Mouse (Mus musculus) kidney, postnatal 14 days (tissue): ENCODE data around the gene Muc1.
A peak's percentile ranks its signal among the peaks of the same experiment; 100 is the strongest.

Source experiments
- DNase-seq: peaks from one replicate; pipeline ENCODE4 v3.0.0; 2022; ENCODE audit warnings: mixed read lengths

The Muc1 gene

DNA sequence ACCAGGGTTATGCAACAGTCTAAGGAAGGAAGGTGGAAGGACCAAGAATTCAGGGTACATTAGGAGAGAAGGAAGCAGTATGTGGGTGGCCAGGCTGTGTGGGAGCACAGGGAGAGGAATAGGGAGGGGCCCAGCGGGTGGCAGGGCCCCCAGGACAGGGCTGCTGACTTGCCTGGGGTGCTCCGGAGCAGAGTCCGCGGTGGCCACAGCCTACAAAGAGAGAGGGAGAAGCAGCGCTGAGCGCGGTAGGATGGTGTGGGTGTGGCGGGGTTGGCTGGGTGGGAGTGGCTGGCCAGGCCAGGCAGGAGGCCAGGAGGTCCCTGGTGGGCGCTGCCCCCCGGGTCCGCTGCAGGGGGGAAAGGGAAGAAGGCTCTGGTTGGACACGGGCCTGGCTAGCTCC is 9.6 kb downstream of the Muc1 start:
- no peak for DNase-seq

DNA sequence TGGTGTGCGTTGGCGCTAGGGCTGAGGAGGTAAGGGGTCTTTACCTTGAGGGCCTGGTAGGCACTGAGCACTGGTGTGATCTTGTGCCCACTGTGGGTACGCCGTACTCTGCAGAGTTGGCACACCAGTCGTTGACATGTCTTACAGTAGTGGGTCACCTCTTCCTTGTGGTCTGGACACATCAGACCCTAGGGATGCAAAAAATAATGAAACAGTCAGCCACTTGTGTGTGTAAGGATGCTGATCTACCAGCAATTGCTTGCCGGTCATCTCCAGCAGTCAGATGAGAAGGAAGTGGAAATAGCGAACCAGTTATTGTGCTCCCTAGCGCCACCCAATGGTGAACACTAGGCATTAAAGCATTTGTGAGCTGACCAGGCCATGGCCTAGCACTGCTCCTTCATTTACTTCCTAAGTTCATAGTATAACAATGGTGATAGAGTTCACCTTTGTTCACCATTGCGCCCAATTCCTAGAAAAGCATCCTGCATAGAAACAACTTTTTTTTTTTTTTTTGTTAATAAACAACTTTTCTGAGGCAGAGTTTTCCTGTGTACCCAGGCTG is 13.6 kb downstream of the Muc1 start:
- DNase-seq = peak; percentile 71

DNA sequence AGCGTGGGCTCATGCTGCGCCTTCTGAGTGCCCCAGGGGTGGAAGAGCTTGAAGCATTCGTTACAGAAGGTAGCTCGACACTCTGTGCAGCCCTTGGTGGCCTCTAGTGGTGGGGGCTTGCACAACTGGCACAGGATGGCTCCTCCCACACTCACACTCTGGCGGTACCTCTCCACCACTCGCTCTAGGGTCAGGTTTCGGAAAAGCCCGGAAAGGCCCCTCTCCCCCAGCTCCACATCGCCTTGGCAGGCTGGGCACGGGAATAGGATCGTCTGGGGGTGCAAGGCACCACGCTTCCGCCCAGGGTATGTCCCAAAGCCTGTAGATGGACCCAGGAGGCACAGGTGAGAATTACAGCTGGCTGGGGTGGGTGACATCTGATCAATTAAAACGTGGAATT is 14.8 kb downstream of the Muc1 start:
- DNase-seq = peak; percentile 76

DNA sequence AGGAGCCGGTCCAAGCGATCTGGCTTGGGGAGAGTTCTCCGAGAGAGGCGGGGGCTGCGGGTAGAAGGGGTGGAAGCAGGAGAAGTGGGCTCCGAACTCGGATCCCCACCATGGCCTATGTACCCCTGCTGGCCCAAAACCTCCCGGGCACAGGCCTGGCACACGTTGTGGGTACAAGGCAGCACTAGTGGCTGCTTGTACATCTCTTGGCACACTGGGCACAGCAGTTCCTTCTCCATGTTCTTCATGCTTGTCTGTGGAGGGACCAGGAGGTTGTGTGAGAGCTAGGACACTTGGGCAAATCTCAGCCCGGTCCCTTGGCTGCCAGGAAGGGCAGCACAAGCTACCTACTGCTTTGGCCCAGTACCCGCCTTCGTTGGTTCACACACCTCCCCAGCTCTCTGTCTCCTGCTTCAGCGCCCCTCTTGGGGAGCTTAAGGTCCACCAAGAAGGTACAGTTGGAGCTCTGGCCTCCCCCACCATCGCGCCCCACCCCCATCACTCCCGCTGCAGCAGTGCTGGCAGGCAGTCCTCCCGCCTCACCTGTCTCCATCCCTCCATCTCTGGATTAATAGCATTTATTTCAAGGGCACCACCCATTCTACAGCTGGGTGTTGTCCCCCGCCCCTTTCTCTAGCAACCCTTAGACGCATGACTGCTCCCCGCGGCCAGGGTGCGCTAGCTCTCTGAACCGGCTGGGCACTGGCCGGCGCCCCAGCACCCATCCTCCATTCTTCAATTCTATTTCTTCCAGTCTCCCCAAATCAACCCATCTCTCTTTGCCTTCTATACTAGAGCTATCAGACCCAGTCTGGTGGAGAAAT is 15.5 kb downstream of the Muc1 start:
- DNase-seq = peak; percentile 70

DNA sequence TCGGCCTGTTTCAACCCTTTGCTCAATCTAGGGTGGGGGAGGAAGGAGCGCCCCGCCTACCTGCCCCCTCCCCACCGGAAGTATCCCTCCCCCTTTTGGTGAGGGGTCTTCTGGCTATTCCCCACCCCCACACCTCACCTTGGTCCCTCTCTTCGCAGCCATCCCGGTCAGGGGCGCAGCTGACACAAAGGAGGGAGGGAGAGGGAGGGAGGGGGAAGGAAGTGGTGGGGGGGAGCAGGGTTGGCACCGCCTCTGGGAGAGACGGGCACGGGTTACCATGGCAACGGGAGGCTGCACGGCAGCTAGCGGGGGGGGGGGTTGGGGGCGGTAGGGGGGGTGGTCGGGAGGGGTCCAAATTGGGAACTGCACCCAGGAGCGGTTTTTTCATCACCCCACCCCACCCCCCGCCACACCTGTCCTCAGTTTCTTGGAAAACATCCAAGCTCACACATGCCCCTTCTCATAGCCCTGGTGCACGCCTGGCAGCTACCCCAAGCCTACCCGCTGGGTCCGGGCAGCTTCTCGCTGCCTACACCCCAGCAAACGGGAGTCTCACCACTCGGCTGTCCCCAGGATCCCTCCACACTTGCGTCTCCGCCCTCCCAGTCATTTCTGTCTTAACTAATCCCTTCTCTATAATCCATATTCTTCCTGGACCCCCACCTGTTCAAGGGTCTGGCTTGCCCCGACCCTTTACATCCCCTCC is 16.3 kb downstream of the Muc1 start:
- DNase-seq = peak; percentile 46

DNA sequence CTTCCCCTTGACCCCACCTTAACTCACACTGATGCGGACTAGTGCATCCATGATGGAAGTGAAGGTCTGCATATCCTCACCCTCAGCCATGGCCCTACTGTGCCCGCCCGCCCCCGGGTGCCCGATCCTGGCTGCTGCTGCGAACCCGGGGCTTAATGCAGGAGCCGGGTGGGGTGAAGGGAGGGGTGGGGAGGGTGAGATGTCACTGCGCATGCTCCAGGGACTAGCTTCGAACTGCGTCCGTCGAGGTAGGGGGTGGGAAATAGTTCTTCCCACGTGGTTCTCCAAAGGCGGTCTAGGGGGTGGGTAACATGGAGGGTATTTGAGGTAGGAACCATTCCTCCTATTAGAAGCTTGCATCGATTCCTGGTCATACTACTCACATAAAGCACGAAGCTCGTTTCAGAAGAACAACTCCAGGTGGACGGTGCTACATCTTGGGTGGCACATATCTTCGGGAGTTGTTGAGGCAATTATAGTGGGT is 16.9 kb downstream of the Muc1 start, which contains the start of gene Krtcap2:
TSS of gene Krtcap2 (plus strand) at position 279 of the 484 bp plus-strand sequence.
- DNase-seq = no peak

DNA sequence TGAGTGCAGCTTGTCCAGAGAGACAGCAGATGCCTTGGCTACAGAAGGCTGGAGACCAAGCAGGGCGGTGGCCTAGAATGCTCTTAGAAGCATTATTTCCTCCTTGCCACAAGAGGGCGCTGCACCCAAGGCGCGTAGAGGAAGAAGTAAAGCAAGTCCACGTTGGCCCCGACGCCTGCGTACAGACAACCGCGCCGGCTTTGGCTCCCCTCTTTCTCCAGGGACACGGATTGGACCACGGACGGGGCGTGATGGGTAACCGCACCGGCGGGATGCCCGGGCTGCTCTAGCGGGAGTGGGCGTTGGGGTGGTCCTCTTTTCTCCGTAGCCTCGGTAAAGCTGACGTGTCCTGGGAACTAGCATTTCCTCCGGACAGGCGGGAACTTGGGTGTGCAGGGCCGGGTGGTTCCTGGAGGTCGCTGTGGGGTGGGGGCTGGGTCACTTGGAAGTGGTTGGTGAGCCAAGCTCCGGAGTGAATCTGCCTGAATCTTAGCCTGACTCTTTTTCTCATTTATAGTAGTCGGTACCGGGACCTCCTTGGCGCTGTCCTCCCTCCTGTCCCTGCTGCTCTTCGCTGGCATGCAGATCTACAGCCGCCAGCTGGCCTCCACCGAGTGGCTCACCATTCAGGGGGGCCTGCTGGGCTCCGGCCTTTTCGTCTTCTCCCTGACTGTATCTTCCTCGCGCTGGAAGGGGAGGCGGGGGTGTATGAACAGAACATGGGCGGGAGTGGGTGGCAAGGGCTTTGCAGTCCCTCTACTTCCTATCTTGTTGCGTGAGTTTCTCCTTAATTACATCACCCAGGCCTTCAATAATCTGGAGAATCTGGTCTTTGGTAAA is 17.6 kb downstream of the Muc1 start, which contains the start of gene Trim46:
TSS of gene Trim46 (minus strand) at position 49 of the 840 bp plus-strand sequence.
- DNase-seq = peak; percentile 92

DNA sequence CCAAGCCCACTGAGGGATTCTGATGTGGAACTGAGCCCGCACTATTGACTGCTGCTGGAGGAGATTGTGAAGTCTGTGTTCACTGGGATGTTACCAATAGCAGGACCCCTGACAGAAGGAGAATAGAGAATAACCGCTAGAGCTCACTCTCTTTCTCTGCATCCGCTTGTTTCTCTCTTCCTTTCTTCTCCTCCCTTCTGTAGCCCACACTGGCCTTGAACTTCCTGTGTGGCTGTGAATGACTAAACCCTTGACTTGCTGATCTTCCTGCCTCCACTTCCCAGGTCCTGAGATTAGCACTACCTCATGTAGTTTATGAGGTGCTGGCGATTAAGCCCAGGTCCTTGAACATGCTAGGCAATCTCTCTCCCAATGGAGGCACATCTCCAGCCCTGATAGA is 18.6 kb downstream of the Muc1 start:
- no peak for DNase-seq

DNA sequence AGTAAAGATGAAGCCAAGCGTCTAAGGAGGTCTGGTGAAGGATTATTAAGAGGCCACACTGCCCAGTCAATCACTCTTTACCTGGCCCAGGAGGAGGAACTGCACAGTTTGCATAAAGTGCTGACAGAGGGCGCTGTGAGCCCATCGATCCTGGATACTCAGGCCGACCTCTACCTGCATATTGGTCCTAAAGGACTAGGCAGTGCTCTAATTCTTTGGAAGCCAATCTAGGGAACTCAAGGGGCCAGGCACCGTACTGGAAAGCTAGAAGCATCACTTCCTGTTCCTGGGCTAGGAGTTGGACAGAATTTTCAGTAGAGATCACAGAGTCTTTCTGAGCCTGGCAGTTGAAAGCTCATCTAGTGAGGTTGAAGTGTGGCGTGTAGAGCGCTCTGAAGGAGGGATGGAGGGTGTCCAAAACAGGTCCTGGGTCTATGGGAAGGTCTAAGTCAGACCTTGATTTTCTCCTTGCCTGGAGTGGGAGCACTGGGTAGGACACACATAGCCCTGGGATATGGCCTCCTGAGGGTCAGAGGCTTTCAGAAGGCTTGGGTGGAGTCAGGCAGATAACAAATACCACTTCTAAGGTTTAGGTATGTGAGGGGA is 21.7 kb downstream of the Muc1 start:
- DNase-seq = peak; percentile 85

DNA sequence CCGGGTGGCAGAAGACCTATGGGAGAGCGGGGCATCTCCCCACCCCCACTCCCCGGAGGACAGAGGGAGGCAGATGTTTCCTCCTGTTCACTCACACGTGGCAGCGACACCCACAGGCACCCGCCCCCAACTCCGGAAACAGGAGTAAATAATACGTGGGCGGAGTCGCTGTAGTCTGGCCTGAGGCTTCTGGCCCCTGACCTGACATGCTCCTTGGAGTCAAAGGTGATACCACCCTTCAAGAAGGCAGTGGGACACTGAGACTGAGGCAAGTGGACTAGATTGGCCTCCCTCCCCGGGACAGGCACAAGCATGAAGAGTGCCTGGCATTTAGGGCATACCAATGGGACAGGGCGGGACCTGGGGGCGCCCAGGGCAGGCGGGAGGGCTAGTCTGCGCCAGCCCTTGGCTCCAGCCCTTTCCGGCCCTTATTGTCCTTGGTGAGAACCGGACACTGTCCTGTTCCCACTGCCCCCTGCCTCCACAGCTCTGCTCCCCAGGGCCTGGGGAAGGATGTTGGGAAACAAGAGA is 22.6 kb downstream of the Muc1 start:
- peak; percentile 82 for DNase-seq

DNA sequence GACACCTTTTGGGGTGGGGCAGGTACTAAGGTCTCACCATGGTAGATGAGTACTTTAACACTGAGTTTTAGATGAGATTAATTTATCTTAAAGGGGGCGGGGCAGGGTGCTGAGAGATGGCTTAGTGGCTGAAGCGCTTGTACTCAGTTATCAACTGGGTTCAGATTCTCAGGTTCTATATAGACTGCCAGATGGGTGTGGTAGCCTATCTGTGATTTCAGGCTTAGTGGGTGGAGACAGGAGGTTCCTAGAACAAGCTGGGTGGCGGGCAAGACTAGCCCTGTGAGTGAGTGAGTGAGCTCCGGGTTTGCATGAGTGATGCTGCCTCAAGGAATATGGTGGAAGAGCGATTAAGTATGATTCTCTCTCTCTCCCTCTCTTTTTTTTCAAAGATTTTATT is 26.1 kb downstream of the Muc1 start:
- DNase-seq = no peak

DNA sequence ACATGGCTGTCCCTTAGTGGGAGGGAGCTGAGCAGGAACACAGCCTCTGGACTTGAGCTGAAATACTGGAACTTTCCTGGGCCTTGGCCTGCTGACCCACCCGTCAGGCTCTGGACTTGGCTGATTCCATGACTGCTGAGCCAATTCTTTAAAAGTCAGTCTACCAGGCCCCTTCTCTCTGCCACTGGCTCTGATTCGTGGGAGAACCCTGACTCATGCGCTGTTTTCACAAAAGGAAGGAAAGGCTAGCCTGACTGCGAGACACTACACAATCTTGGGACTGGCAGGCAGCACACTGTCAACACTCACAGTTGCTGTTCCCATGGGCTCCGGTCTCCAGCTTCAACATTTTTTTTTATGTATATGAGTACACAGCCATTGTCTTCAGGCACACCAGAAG is 27.3 kb downstream of the Muc1 start:
- no peak for DNase-seq

DNA sequence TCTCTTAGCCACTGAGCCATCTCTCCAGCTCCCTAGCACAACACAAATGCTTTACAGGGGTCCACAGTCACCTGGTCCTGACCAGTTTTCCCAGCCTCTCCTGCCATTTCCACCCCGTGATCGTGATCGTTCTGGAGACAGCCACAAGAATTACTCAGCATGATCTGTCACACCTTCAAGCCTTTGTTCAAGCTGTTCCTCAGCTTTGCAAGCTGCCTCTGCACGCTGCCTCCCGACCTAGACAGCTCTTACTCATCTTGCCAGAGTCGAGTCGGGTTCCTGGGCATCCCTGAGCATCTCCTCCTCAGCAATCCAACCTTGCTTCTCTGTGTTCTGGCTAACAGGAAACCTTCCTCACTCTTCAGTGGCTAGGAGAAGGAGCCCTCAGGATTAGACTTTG is 30.2 kb downstream of the Muc1 start, which contains the start of gene Dpm3:
TSS of gene Dpm3 (plus strand) at position 283 of the 400 bp plus-strand sequence.
- DNase-seq = no peak

DNA sequence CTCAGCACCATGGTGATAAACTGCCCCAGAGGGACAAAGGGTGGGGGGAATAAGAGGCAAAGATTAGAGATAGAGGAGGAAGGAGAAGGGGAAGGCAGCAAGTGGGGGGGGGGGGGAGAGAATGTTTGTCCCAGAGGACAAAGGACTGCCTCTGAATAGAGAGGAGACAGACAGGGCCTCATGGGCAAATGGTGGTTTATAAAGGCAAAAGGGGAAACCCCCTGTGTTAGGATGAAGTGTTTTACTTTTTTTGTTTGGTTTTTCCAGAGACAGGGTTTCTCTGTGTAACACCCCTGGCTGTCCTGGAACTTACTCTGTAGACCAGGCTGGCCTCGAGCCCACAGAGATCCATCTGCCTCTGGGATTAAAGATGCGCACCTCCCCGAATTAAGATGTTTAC is 31.4 kb downstream of the Muc1 start:
- DNase-seq = no peak

DNA sequence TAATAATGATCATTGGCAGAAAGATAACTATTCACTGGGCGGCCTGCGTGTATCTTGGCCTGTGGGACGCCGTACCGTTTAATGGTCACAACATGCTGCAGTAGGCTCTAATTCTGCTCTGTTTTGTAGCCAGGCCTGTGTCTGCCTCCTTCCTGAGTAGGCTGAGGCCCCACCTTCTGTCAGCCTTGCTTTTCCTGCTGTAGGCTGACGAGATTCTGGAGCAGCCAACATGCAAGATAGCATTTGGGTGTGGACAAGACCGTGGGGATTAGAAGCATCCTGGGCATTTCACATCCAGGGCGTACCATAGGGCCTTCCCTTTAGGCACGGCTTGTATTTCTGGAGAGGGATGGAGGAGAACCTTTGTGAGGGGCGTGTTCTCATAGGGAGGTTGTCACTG is 33.6 kb downstream of the Muc1 start:
- peak; percentile 58 for DNase-seq

DNA sequence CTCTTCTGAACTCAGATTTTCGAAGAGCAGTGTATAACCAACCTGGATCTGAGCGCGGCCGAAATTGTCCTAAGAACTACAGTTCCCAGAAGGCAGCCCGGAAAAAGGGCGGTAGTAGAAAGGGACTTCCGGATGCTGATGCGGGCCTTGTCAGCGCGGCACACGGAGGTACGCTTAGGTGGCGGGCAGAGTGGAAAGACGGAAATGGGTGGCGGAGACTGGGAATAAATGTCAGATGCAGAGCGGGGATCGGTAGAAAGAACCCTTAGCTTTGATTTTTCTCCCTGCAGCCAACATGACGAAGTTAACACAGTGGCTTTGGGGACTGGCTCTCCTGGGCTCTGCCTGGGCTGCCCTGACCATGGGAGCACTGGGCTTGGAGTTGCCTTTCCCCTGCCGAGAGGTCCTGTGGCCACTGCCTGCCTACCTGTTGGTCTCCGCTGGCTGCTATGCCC is 37.6 kb downstream of the Muc1 start:
- peak; percentile 87 for DNase-seq

DNA sequence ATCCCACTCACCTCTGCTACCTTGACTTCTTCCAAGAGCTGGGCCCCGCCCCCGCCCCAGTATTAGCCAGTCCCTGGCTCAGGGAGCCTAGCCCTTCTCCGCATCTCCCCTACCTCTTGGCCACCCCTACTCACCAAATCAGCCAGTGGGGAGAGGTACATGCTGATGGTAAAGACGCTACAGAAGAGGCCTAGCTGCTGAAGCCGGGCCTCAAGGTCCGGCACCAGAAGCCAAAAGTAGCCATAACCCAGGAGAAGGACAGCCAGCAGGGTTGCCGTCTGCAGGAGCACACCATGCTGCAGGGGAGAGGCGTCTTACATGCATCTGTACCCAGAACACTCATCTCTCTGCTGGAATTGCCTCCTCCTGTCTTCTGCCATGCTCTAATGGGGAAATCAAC is 40.1 kb downstream of the Muc1 start:
- DNase-seq = no peak

DNA sequence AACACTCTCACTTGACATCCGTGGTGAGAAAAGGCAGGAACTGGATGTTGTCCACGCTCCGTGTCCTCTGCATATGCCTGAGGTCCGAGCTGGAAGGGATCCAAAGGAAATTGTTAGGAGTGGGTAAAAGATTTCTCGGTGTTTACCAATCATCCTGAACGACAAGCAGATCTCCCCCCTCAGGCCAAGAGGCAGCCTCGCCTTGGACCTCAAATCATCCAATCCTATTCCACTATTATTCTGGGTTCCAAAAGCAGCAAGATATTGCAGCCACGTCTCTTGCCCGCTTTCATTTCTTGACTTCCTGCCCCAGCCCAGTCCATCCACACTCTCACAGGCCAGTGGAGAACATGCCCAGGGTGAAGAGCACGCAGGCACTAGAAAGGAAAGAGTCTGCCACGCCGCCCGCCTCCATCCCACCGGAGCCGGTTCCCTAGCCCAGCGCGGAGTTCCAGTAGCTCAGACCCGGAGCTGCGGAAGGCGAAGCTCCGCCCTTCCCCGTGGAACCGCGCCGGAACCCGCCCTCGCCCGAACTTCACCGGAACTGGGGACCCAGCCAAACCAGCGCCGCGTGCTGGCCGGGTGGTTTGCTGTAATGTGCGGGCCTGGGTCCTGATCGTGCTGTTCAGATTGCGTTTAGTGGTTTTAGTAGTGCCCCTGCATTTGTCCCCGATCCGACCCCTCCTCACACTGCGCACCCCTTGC is 41.3 kb downstream of the Muc1 start, which contains the start of gene Slc50a1:
TSS of gene Slc50a1 (minus strand) at position 520 of the 705 bp plus-strand sequence.
- peak; percentile 91 for DNase-seq

DNA sequence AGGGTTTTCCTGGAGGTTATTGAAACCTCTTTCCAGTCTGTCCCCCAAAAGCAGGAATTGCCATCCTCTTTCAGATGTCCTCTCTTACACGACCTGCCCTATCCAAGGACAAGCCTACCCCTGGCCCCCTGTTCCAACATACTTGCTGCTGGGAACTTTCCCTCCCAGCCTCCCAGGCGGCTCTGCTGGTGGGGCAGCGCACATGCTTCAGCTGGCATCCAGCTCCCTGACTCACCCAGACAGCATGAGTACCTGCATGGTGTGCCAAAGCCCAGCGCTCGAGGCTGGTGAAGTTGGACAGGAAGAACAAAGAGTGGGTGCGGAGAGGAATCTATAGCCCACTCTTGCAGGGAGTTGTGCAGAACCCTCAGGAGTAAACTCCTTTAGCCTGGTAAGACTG is 42.0 kb downstream of the Muc1 start:
- DNase-seq = peak; percentile 49

DNA sequence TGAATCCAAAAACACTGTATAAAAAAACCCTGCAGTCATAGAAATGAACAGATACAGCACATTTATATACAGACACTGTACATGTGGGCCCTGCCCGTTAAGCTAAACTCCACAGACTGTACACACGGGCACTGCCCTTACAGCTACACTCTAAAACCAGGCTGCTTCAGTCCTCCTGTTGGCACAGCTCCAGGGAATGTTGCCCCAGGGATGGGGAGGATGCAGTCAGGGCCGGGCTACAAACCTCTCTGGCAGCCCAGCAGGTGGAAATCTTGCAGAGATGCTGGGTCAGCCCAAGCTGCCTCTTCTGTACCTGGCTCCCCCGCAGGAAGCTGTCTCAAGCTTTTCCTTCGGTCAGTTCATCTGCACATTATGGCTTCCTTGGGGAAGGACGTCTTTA is 42.9 kb downstream of the Muc1 start:
- peak; percentile 56 for DNase-seq

DNA sequence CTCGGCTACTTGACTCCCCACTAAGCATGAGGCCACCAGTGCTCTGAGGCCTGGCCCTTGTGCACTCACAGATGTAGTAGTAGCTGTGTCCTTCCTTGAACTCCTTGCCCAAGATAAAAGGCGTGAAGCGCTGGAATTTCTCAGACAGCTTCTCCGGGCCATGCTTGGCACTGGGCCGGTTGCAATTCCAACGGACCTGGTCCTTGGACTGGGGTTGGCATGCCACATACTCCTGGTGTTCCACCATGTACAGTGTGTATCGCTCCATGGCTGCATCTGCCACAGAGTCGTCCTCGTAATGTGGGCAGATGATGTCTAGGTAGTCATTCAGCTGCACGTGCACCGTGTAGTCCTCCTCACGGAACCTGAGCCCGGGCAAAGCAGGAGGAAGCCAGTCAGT is 47.2 kb downstream of the Muc1 start:
- no peak for DNase-seq
